Mouse (Mus musculus) olfactory bulb, adult 2 months (tissue): ENCODE measurements at regions not wholly inside any gene's neighbourhood (a gene's known extent, or its start where the extent isn't known, plus 50 kb on each side); places are given as distances from the start of the nearest gene placed in this dataset.

Source experiments
- CTCF ChIP-seq: fragments of 200-500 bp; IDR thresholded peaks from 2 replicates; pipeline ENCODE4 v1.5.1; 2012; ENCODE audit warnings: low read depth, mild to moderate bottlenecking, low read length, moderate library complexity; ENCODE audit not compliant: insufficient read depth
- POLR2A ChIP-seq: fragments of 200-500 bp; IDR thresholded peaks from 2 replicates; pipeline ENCODE4 v1.6.1; 2012; ENCODE audit warnings: mild to moderate bottlenecking, low read depth, low read length, moderate library complexity; ENCODE audit not compliant: insufficient read depth

DNA sequence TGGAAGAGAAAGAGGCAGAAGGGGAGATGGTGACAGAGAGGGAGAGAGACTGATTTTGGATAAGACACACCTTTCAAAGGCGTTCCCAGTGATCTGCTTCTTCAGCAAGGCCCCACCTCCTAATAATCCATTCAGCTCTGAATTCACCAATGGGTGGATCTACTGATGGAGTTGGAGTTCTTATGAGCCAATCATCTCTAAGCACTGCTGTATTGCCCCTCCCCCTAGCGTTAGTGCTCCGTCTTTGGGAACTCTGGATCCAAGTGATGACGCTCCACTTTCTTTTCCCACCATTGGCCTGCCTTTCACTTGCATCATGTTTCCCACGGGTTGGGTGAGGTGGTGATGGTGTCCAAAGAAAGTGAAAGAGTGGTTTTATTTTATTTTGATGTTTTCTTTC lies 87.7 kb upstream of the Lsm14a start:
- TF ChIP-seq CTCF = no peak
- TF ChIP-seq POLR2A = no peak
